Mouse (Mus musculus) heart, postnatal 0 days (tissue): ENCODE data around the gene Bola1.

Experiments
- CTCF ChIP-seq: IDR thresholded peaks from 2 replicates; pipeline ENCODE4 v1.5.1; 2016; ENCODE audit warnings: antibody characterized with exemption, control low read depth, low read depth
- EP300 ChIP-seq: IDR thresholded peaks from 2 replicates; pipeline ENCODE4 v1.6.1; 2016; ENCODE audit warnings: antibody characterized with exemption, low read depth

DNA sequence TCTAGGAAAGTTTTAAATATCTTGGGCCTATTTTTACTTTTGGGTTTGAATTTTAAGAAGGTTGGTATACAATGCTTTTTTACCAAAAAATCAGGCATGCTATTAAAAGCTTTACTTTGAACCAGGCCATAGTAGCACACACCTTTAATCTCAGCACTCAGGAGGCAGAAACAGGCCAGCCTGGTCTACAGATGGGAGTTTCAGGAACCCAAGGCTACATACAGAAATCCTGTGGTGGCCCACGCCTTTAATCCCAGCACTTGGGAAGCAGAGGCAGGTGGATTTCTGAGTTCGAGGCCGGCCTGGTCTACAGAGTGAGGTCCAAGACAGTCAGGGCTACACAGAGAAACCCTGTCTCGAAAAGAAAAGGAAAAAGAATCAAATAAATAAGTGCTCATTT is 48.0 kb upstream of the Bola1 start:
- TF ChIP-seq CTCF: no peak
- TF ChIP-seq EP300: no peak
